Mouse (Mus musculus) kidney, adult 2 months (tissue): ENCODE measurements around the gene Polr2e.

Experiments
- CTCF ChIP-seq: fragments of 200-500 bp; conservative IDR thresholded peaks from 2 replicates; pipeline ENCODE4 v1.5.1; 2011; ENCODE audit warnings: low read depth, mild to moderate bottlenecking, control low read depth, low read length, moderate library complexity, mixed read lengths; ENCODE audit not compliant: insufficient read depth, insufficient read length
- POLR2A ChIP-seq: fragments of 200-500 bp; IDR thresholded peaks from one replicate; pipeline ENCODE4 v1.6.1; 2011; ENCODE audit warnings: low read depth, low read length, control low read depth

- TF ChIP-seq CTCF = no peak
- no peak for TF ChIP-seq POLR2A
These were observed 15.2 kb downstream of the Polr2e start for GRCm38 (mm10) chr10:80024229-80025043.
